Mouse (Mus musculus): ENCODE data around the gene Hdac5. TPM values are rescaled to one million over a fixed set of nuclear protein-coding genes. Genes with fewer than 3 reads are reported as not detected.
A peak's percentile ranks its signal among the peaks of the same experiment; 100 is the strongest.
"Not testable (repeated sequence)": the region's sequence is repeated elsewhere in the genome, so short reads cannot be mapped to it uniquely, and the experiment has no call there.

Gene Hdac5
- polyA plus RNA-seq, 1 experiment from 2014 or later = 26.0 TPM

DNA sequence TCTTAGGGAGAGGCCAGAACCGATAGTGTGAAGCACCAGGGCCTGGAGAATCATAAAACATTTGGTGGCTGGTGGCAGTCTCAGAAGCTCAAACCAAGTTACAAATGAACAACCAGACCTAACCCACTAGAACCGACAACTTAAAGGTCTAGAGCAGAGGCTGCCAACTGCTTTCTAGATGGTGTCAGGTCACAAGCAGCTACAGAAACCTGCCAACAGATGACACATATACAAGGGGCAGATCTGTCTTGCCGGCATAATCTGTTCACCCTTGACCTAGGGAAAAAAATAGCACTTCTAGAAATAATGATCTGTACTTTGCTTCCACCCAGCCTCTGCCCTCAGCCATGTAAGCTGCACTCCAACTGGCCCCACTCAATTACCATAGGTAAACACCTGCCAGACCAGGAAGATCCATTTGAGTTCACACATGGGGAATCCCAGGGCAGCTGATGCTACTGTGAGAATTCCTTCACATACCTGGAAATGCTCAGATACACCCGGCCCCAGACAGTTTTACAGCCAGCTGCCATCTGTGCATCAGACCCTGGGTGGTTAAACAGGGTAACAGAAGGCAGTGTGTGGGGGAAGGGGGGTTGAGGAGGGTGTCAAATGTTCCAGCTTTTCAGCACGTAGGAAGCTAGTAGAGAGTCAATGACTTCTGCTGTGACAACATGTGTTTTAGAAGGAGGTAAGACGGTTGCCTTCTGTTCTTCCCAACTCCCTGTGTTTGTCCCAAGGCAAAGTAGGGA lies 63.8 kb downstream of the Hdac5 start:
- no peak overlapping the region for H3K4me2 ChIP-seq
- H3K4me1 ChIP-seq (replicated peaks; ENCODE audit: control insufficient read depth, insufficient read depth, low read length) = 0 out of 2 replicates have a peak, but pooled peaks cover 3% of the 10 kb centered on the region
- H3K36me3 ChIP-seq (ENCODE audit: control insufficient read depth, insufficient read depth, low read length) = peaks cover 43% of the 10 kb centered on the region
- WGBS = 66% methylated on average over 6 of the region's 6 CpGs
- no peak overlapping the region for H3K4me3 ChIP-seq (ENCODE audit: low read depth, low read length)
- H3K9me3 ChIP-seq (ENCODE audit: control insufficient read depth, low read length) = no peaks in the 10 kb centered on the region
- no peak overlapping the region for H3K9ac ChIP-seq (ENCODE audit: low read depth, low read length)
- DNase-seq (ENCODE audit: low spot score) = no peak
- no peaks in the 10 kb centered on the region for H3K27me3 ChIP-seq (replicated peaks; ENCODE audit: control insufficient read depth, insufficient read depth, low read length)
- no peak overlapping the region for H3K27ac ChIP-seq (ENCODE audit: low read depth, low read length)
- no peak for ATAC-seq (replicated peaks; ENCODE audit: low FRiP score)

- H3K27me3 ChIP-seq (replicated peaks; ENCODE audit: control insufficient read depth, insufficient read depth, low read length) = no peaks in the 10 kb centered on the region
- peaks cover 3% of the 10 kb centered on the region for H3K4me1 ChIP-seq (replicated peaks; ENCODE audit: control insufficient read depth, insufficient read depth, low read length)
- 72% methylated on average over 5 of the region's 5 CpGs for WGBS
- H3K4me3 ChIP-seq (ENCODE audit: low read depth, low read length) = no peak overlapping the region
- no peak overlapping the region for H3K9ac ChIP-seq (ENCODE audit: low read depth, low read length)
- DNase-seq (ENCODE audit: low spot score) (no peak), ATAC-seq (replicated peaks; ENCODE audit: low FRiP score) (no peak)
- no peak overlapping the region for H3K4me2 ChIP-seq
- H3K9me3 ChIP-seq (ENCODE audit: control insufficient read depth, low read length) = no peaks in the 10 kb centered on the region
- H3K36me3 ChIP-seq (ENCODE audit: control insufficient read depth, insufficient read depth, low read length) = peaks cover 22% of the 10 kb centered on the region
- no peak overlapping the region for H3K27ac ChIP-seq (ENCODE audit: low read depth, low read length)
These were observed 70.2 kb downstream of the Hdac5 start for GRCm38 (mm10) chr11:102159781-102160180.

- H3K4me1 ChIP-seq (replicated peaks; ENCODE audit: control insufficient read depth, insufficient read depth, low read length); H3K9me3 ChIP-seq (ENCODE audit: control insufficient read depth, low read length); ATAC-seq (replicated peaks; ENCODE audit: low FRiP score); H3K4me2 ChIP-seq; H3K4me3 ChIP-seq (ENCODE audit: low read depth, low read length); H3K9ac ChIP-seq (ENCODE audit: low read depth, low read length); DNase-seq (ENCODE audit: low spot score); H3K27me3 ChIP-seq (replicated peaks; ENCODE audit: control insufficient read depth, insufficient read depth, low read length); H3K27ac ChIP-seq (ENCODE audit: low read depth, low read length): not testable (repeated sequence)
- peaks cover 13% of the 10 kb centered on the region for H3K36me3 ChIP-seq (ENCODE audit: control insufficient read depth, insufficient read depth, low read length)
- WGBS = 80% methylated on average over 2 of the region's 2 CpGs
These were observed 71.9 kb downstream of the Hdac5 start for GRCm38 (mm10) chr11:102158024-102158423.

DNA sequence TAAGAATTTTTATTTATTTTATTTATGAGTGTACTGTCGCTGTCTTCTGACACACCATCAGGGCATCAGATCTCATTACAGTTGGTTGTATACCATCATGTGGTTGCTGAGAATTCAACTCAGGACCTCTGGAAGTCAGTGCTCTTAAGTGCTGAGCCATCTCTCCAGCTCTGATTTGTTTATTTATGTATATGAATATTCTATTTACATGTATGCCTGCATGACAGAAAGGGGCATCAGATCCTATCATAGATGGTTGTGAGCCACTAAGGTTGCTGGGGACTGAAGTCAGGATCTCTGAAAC lies 73.2 kb downstream of the Hdac5 start:
- DNase-seq (ENCODE audit: low spot score) (no peak), ATAC-seq (replicated peaks; ENCODE audit: low FRiP score) (no peak)
- 0 out of 2 replicates have a peak overlapping the region, but pooled peaks have one; percentile 4 for H3K9ac ChIP-seq (ENCODE audit: low read depth, low read length)

DNA sequence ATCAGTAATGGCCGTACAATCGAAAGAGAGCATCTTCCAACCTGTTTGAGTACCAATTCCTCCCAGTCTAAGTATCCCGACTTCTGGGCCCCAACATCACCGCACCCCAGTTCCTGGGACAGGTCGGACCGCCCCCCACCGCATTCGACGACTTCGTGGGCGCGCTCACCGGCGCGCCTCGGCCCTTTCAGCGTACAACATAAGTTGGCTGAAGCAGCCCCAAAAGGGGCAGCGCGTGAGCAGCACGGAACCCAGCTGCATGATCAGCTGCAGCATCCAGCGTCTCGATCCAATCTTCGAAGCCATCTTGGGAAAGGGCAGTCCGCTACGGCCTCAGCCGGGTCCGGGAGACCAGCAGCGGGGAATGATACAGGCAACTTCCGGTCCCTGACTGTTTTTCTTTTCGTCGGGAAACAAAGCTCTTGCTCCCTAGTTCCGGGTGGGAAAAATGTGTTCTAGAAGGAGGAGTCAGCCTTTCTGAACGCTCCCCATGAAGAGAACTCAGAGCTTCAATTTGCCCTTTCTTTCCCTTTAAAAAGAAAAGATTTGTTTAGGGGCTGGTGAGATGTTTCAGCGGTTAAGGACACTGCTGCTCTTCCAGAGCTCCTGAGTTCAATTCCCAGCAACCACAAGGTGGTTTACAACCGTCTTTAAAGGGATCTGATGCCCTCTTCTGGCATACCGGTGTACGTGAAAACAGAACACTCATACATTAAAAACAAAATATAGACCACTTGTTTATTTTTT lies 73.8 kb downstream of the Hdac5 start, which contains the start of gene Tmem101:
Gene Tmem101 (minus strand): TSS at position 366 of the 747 bp plus-strand sequence.
- DNase-seq (ENCODE audit: low spot score) = peak; percentile 82
- ATAC-seq (replicated peaks; ENCODE audit: low FRiP score) = peak; percentile 83
- WGBS = under 1% methylated on average over 37 of the region's 37 CpGs
- Histone ChIP-seq H3K9me3 (ENCODE audit: control insufficient read depth, low read length) (no peaks in the 10 kb centered on the region), H3K36me3 (ENCODE audit: control insufficient read depth, insufficient read depth, low read length) (peaks cover 5% of the 10 kb centered on the region), H3K4me2 (peak within 1 kb of the TSS; percentile 95), H3K27ac (ENCODE audit: low read depth, low read length) (peak within 1 kb of the TSS; percentile 66), H3K4me1 (replicated peaks; ENCODE audit: control insufficient read depth, insufficient read depth, low read length) (peaks cover 3% of the 10 kb centered on the region), H3K9ac (ENCODE audit: low read depth, low read length) (peak within 1 kb of the TSS; percentile 83), H3K4me3 (ENCODE audit: low read depth, low read length) (peak within 1 kb of the TSS; percentile 93), H3K27me3 (replicated peaks; ENCODE audit: control insufficient read depth, insufficient read depth, low read length) (no peaks in the 10 kb centered on the region)

More for the DNA sequence above, 73.2 kb downstream of the Hdac5 start:
- no peaks in the 10 kb centered on the region for H3K27me3 ChIP-seq (replicated peaks; ENCODE audit: control insufficient read depth, insufficient read depth, low read length)
- H3K36me3 ChIP-seq (ENCODE audit: control insufficient read depth, insufficient read depth, low read length) = peaks cover 7% of the 10 kb centered on the region
- H3K4me1 ChIP-seq (replicated peaks; ENCODE audit: control insufficient read depth, insufficient read depth, low read length) = peaks cover 3% of the 10 kb centered on the region
- H3K4me2 ChIP-seq = peak overlapping the region; percentile 95
- H3K4me3 ChIP-seq (ENCODE audit: low read depth, low read length) = peak overlapping the region; percentile 93
- no peak overlapping the region for H3K27ac ChIP-seq (ENCODE audit: low read depth, low read length)
- no peaks in the 10 kb centered on the region for H3K9me3 ChIP-seq (ENCODE audit: control insufficient read depth, low read length)
- 7% methylated on average over 1 of the region's 1 CpGs for WGBS

GRCm38 (mm10) chr11:102147213-102147989 lies 82.6 kb downstream of the Hdac5 start:
- no peaks in the 10 kb centered on the region; the same call in 1 of the 2 replicates for H3K36me3 ChIP-seq (ENCODE audit: control insufficient read depth, insufficient read depth, low read length)
- H3K9ac ChIP-seq (ENCODE audit: low read depth, low read length) = no peak overlapping the region
- H3K4me1 ChIP-seq (replicated peaks; ENCODE audit: control insufficient read depth, insufficient read depth, low read length) = peaks cover 17% of the 10 kb centered on the region
- H3K4me2 ChIP-seq = peak overlapping the region; percentile 80
- H3K4me3 ChIP-seq (ENCODE audit: low read depth, low read length) = peak overlapping the region; percentile 55
- H3K27me3 ChIP-seq (replicated peaks; ENCODE audit: control insufficient read depth, insufficient read depth, low read length) = peaks cover 60% of the 10 kb centered on the region
- ATAC-seq (replicated peaks; ENCODE audit: low FRiP score) = no peak
- no peak for DNase-seq (ENCODE audit: low spot score)
- no peaks in the 10 kb centered on the region for H3K9me3 ChIP-seq (ENCODE audit: control insufficient read depth, low read length)
- no peak overlapping the region for H3K27ac ChIP-seq (ENCODE audit: low read depth, low read length)
- WGBS = 13% methylated on average over 34 of the region's 34 CpGs

- DNase-seq (ENCODE audit: low spot score) = no peak
- peaks cover 17% of the 10 kb centered on the region for H3K4me1 ChIP-seq (replicated peaks; ENCODE audit: control insufficient read depth, insufficient read depth, low read length)
- H3K9me3 ChIP-seq (ENCODE audit: control insufficient read depth, low read length) = no peaks in the 10 kb centered on the region
- H3K36me3 ChIP-seq (ENCODE audit: control insufficient read depth, insufficient read depth, low read length) = no peaks in the 10 kb centered on the region
- peaks cover 62% of the 10 kb centered on the region for H3K27me3 ChIP-seq (replicated peaks; ENCODE audit: control insufficient read depth, insufficient read depth, low read length)
- ATAC-seq (replicated peaks; ENCODE audit: low FRiP score) = 0 out of 2 replicates have a peak, but pooled peaks have one; percentile 3
- H3K9ac ChIP-seq (ENCODE audit: low read depth, low read length) = peak overlapping the region; percentile 27
- WGBS = 12% methylated on average over 17 of the region's 17 CpGs
- H3K27ac ChIP-seq (ENCODE audit: low read depth, low read length) = no peak overlapping the region
- peak overlapping the region; percentile 80 for H3K4me2 ChIP-seq
- peak overlapping the region; percentile 55 for H3K4me3 ChIP-seq (ENCODE audit: low read depth, low read length)
These were observed 83.4 kb downstream of the Hdac5 start for GRCm38 (mm10) chr11:102146531-102146930.

GRCm38 (mm10) chr11:102146005-102146404 lies 84.0 kb downstream of the Hdac5 start:
- peak; percentile 65 for DNase-seq (ENCODE audit: low spot score)
- Histone ChIP-seq H3K4me2 (peak overlapping the region; percentile 80), H3K36me3 (ENCODE audit: control insufficient read depth, insufficient read depth, low read length) (no peaks in the 10 kb centered on the region), H3K9me3 (ENCODE audit: control insufficient read depth, low read length) (no peaks in the 10 kb centered on the region), H3K27ac (ENCODE audit: low read depth, low read length) (peak overlapping the region; percentile 53; the same call in 1 of the 2 replicates), H3K9ac (ENCODE audit: low read depth, low read length) (peak overlapping the region; percentile 27), H3K4me3 (ENCODE audit: low read depth, low read length) (peak overlapping the region; percentile 55), H3K4me1 (replicated peaks; ENCODE audit: control insufficient read depth, insufficient read depth, low read length) (peaks cover 17% of the 10 kb centered on the region), H3K27me3 (replicated peaks; ENCODE audit: control insufficient read depth, insufficient read depth, low read length) (peaks cover 62% of the 10 kb centered on the region)
- WGBS = 4% methylated on average over 16 of the region's 16 CpGs
- ATAC-seq (replicated peaks; ENCODE audit: low FRiP score) = peak; percentile 54

Measured in liver, embryonic 11.5 days (tissue).